8 mouse cellular contexts compared by ENCODE assay signal in genomic region chr13:58126126-58126525, GRCm38 (mm10). TPM values are rescaled to one million over a fixed set of nuclear protein-coding genes. Genes with fewer than 3 reads are reported as not detected.
DNase-seq lines count a peak whose midpoint lies in the region; ATAC-seq and TF ChIP-seq lines count a peak whose summit lies in the region.

No protein-coding gene starts in this region.

- intact Hi-C loops in left cerebral cortex, postnatal 36 days (cut with DNase I), result loop anchor here (5.0 kb wide), 1 partner anchor 91 kb away; the partner anchor contains the start of gene Ubqln1

- TF ChIP-seq POLR2A in MEL (IDR thresholded peaks at IDR 0.05; ENCODE audit: control insufficient read depth in 1 of 2, insufficient read depth in 1 of 2, low read depth in 1 of 2, low read length in 2 of 2, poor library complexity in 1 of 2), result peak in 1 of 2 experiments; percentile 51; a peak in 2 of 4 replicates

- TF ChIP-seq CTCF in MEL (IDR thresholded peaks at IDR 0.05 in 2 of 3, conservative IDR thresholded peaks at IDR 0.05 in 1 of 3; ENCODE audit: control insufficient read depth in 1 of 3, insufficient read depth in 1 of 3, low read depth in 2 of 3, low read length in 3 of 3, poor library complexity in 1 of 3, severe bottlenecking in 1 of 3), result peak; percentile 43 to 82 (median 79)

- 31% methylated on average over 7 of the region's 7 CpGs for WGBS in hindbrain, embryonic 16.5 days
- 28% methylated on average over 7 of the region's 7 CpGs for WGBS in liver, embryonic 12.5 days (ENCODE audit: insufficient replicate concordance)

- peak; percentile 11; the same call in 1 of the 2 replicates for TF ChIP-seq RAD21 in MEL (IDR thresholded peaks at IDR 0.05; ENCODE audit: low read depth, low read length)

- H3K27me3 ChIP-seq in MEL (ENCODE audit: control insufficient read depth in 1 of 2, insufficient read depth in 2 of 2, low read length in 2 of 2), result no peaks in the 10 kb centered on the region
- no peaks in the 10 kb centered on the region for H3K27me3 ChIP-seq in hindbrain, embryonic 16.5 days (replicated peaks; ENCODE audit: control insufficient read depth, insufficient read depth, low read length)
- H3K27me3 ChIP-seq in liver, embryonic 12.5 days (replicated peaks), result no peaks in the 10 kb centered on the region

- peak; percentile 41; the same call in 1 of the 2 replicates for ATAC-seq in erythroblast, adult 5-6 weeks (replicated peaks; ENCODE audit: low FRiP score, poor library complexity, severe bottlenecking)
- ATAC-seq in hindbrain, embryonic 16.5 days, result no peak
- no peak for ATAC-seq in liver, embryonic 12.5 days

- peaks cover 4 to 26% of the 10 kb centered on the region in 2 experiments; a peak in 3 of 4 replicates for H3K36me3 ChIP-seq in MEL (ENCODE audit: control insufficient read depth in 1 of 2, insufficient read depth in 2 of 2, low read length in 2 of 2)
- H3K36me3 ChIP-seq in hindbrain, embryonic 16.5 days (ENCODE audit: control insufficient read depth, insufficient read depth, low read length), result peaks cover 2% of the 10 kb centered on the region; the same call in 1 of the 2 replicates
- H3K36me3 ChIP-seq in liver, embryonic 12.5 days, result peaks cover 26% of the 10 kb centered on the region

- peak overlapping the region; percentile 84 for H3K4me2 ChIP-seq in hindbrain, embryonic 16.5 days (ENCODE audit: low read length)
- peak overlapping the region; percentile 80 for H3K4me2 ChIP-seq in liver, embryonic 12.5 days

- H3K9ac ChIP-seq in MEL (ENCODE audit: control insufficient read depth, low read depth, low read length, poor library complexity, severe bottlenecking), result peak overlapping the region; percentile 99
- H3K9ac ChIP-seq in hindbrain, embryonic 16.5 days (ENCODE audit: low read depth, low read length), result peak overlapping the region; percentile 29; the same call in 1 of the 2 replicates
- peak overlapping the region; percentile 46; the same call in 1 of the 2 replicates for H3K9ac ChIP-seq in liver, embryonic 12.5 days

- TF ChIP-seq EP300 in MEL (IDR thresholded peaks at IDR 0.05; ENCODE audit: low read depth in 1 of 2, low read length in 2 of 2), result 0 out of 4 replicates have a peak, but pooled peaks of 1 of the 2 experiments have one; percentile 10

- H3K4me3 ChIP-seq in MEL (ENCODE audit: control insufficient read depth in 1 of 2, insufficient read depth in 1 of 2, low read depth in 2 of 2, low read length in 2 of 2), result peak overlapping the region; percentile 62 to 74
- H3K4me3 ChIP-seq in hindbrain, embryonic 16.5 days (ENCODE audit: low read length), result peak overlapping the region; percentile 30
- peak overlapping the region; percentile 97 for H3K4me3 ChIP-seq in liver, embryonic 12.5 days

- H3K4me1 ChIP-seq in MEL (ENCODE audit: control insufficient read depth in 1 of 2, insufficient read depth in 2 of 2, low read length in 2 of 2), result peaks cover 3 to 17% of the 10 kb centered on the region in 2 experiments
- peaks cover 20% of the 10 kb centered on the region for H3K4me1 ChIP-seq in hindbrain, embryonic 16.5 days (ENCODE audit: control insufficient read depth, insufficient read depth, low read depth, low read length)
- peaks cover 34% of the 10 kb centered on the region for H3K4me1 ChIP-seq in liver, embryonic 12.5 days

- peak; percentile 63 to 74 for DNase-seq in B cell, adult 2 months
- DNase-seq in MEL (ENCODE audit: low read depth, low spot score), result peak; percentile 90
- peak; percentile 87 for DNase-seq in naive thymus-derived CD4-positive, alpha-beta T cell, adult 2 months (ENCODE audit: low read depth)
- DNase-seq in ovary, postnatal 10 days (ENCODE audit: low spot score), result no peak
- DNase-seq in left cerebral cortex, postnatal 36 days (ENCODE audit: low spot score in 2 of 2), result no peak

- no peaks in the 10 kb centered on the region for H3K9me3 ChIP-seq in MEL (replicated peaks; ENCODE audit: insufficient read depth, low read length)
- H3K9me3 ChIP-seq in hindbrain, embryonic 16.5 days (ENCODE audit: control insufficient read depth, low read length), result no peaks in the 10 kb centered on the region
- H3K9me3 ChIP-seq in liver, embryonic 12.5 days (replicated peaks), result no peaks in the 10 kb centered on the region

- H3K79me2 ChIP-seq in MEL (ENCODE audit: control insufficient read depth, insufficient read depth, low read length, poor library complexity), result peaks cover 32% of the 10 kb centered on the region

- 0 out of 2 replicates have a peak overlapping the region, but pooled peaks have one; percentile 34 for H3K27ac ChIP-seq in MEL (ENCODE audit: control insufficient read depth, low read depth, low read length)
- H3K27ac ChIP-seq in hindbrain, embryonic 16.5 days (ENCODE audit: low read depth, low read length), result no peak overlapping the region
- H3K27ac ChIP-seq in liver, embryonic 12.5 days, result no peak overlapping the region

TF ChIP-seq in MEL, 35 proteins besides CTCF, POLR2A, EP300 and RAD21 (continues in another document):
- TF ChIP-seq GABPA (IDR thresholded peaks at IDR 0.05; ENCODE audit: low read depth, low read length) (no peak), ZNF384 (IDR thresholded peaks at IDR 0.05; ENCODE audit: low read depth, low read length) (peak; percentile 88), MXI1 (IDR thresholded peaks at IDR 0.05; ENCODE audit: low read depth, low read length) (0 out of 2 replicates have a peak, but pooled peaks have one; percentile 42), HCFC1 (IDR thresholded peaks at IDR 0.05; ENCODE audit: low read depth, low read length) (no peak), GATA1 (IDR thresholded peaks at IDR 0.05; ENCODE audit: low read depth, low read length) (no peak), ZMIZ1 (IDR thresholded peaks at IDR 0.05; ENCODE audit: low read depth, low read length) (no peak), MYB (IDR thresholded peaks at IDR 0.05; ENCODE audit: low read depth, low read length) (no peak), SMC3 (IDR thresholded peaks at IDR 0.05; ENCODE audit: low read depth, low read length) (0 out of 2 replicates have a peak, but pooled peaks have one; percentile 16), RCOR1 (IDR thresholded peaks at IDR 0.05; ENCODE audit: low read depth, low read length) (no peak), BHLHE40 (IDR thresholded peaks at IDR 0.05; ENCODE audit: borderline replicate concordance, low read depth, low read length) (no peak), USF2 (IDR thresholded peaks at IDR 0.05; ENCODE audit: borderline replicate concordance in 1 of 2, insufficient read depth in 1 of 2, low read depth in 1 of 2, low read length in 2 of 2) (no peak), MEF2A (IDR thresholded peaks at IDR 0.05; ENCODE audit: extremely low read depth, insufficient replicate concordance, low read depth, low read length, poor library complexity, severe bottlenecking) (no peak), JUND (IDR thresholded peaks at IDR 0.05; ENCODE audit: low read depth, low read length) (no peak), CHD1 (IDR thresholded peaks at IDR 0.05; ENCODE audit: low read depth, low read length) (peak; percentile 6; the same call in 1 of the 2 replicates), MAFK (IDR thresholded peaks at IDR 0.05; ENCODE audit: borderline replicate concordance, low read depth, low read length) (no peak), E2F4 (IDR thresholded peaks at IDR 0.05; ENCODE audit: borderline replicate concordance, low read depth, low read length) (no peak), CHD2 (IDR thresholded peaks at IDR 0.05; ENCODE audit: low read length) (no peak), KAT2A (conservative IDR thresholded peaks at IDR 0.05; ENCODE audit: low read depth, low read length) (no peak), ELF1 (IDR thresholded peaks at IDR 0.05; ENCODE audit: low read depth, low read length) (no peak), UBTF (IDR thresholded peaks at IDR 0.05; ENCODE audit: borderline replicate concordance, insufficient read depth, low read depth, low read length) (no peak), ZKSCAN1 (IDR thresholded peaks at IDR 0.05; ENCODE audit: low read depth, low read length) (no peak), POLR2AphosphoS2 (IDR thresholded peaks at IDR 0.05; ENCODE audit: low read length) (no peak), ETS1 (IDR thresholded peaks at IDR 0.05; ENCODE audit: low read depth, low read length) (0 out of 2 replicates have a peak, but pooled peaks have one; percentile 40)

RNA-seq across cellular contexts. Expression of gene Hnrnpa0, which starts 2.2 kb away (rescaled TPM):
- 163 and 165 TPM in 2 replicates for total RNA-seq in MEL (2012; rRNA removed)
- 100 to 1,000 TPM; 209 to 381 TPM for polyA plus RNA-seq in MEL (2012; ENCODE audit: insufficient read depth in 1 of 2, insufficient read length in 2 of 2, low read depth in 1 of 2, low replicate concordance in 2 of 2, missing spikeins in 1 of 2)
- 29.6 and 35.1 TPM in 2 replicates for total RNA-seq in erythroblast, adult 5-6 weeks (2015; ENCODE audit: low replicate concordance)
- total RNA-seq in erythroblast, adult 5-6 weeks (2017; ENCODE audit: low replicate concordance), result 12.9 and 24.4 TPM in 2 replicates
- 27.7 and 33.3 TPM in 2 replicates for polyA plus RNA-seq in hindbrain, embryonic 16.5 days (2015; fragmentation: Nextera tagmentation; extraction: Ambion mirVana)
- 12.6 and 13.7 TPM in 2 replicates for polyA plus RNA-seq in liver, embryonic 12.5 days (2016; fragmentation: Nextera tagmentation; extraction: Ambion mirVana)
- 100 to 1,000 TPM; 118 to 134 TPM for total RNA-seq in left cerebral cortex, postnatal 36 days (2021)

RNA-seq across cellular contexts. Expression of gene Klhl3, which starts 12.7 kb away (rescaled TPM):
- not detected in 2 replicates for total RNA-seq in MEL (2012; rRNA removed)
- polyA plus RNA-seq in MEL (2012; ENCODE audit: insufficient read depth in 1 of 2, insufficient read length in 2 of 2, low read depth in 1 of 2, low replicate concordance in 2 of 2, missing spikeins in 1 of 2), result under 1 TPM in 1 of 2 experiments, not detected in 1; 0.01 TPM
- total RNA-seq in erythroblast, adult 5-6 weeks (2015; ENCODE audit: low replicate concordance), result 0.21 TPM in 1 of 2 replicates, not detected in the other
- total RNA-seq in erythroblast, adult 5-6 weeks (2017; ENCODE audit: low replicate concordance), result 0.14 TPM in 1 of 2 replicates, not detected in the other
- 13.2 and 13.6 TPM in 2 replicates for polyA plus RNA-seq in hindbrain, embryonic 16.5 days (2015; fragmentation: Nextera tagmentation; extraction: Ambion mirVana)
- polyA plus RNA-seq in liver, embryonic 12.5 days (2016; fragmentation: Nextera tagmentation; extraction: Ambion mirVana), result 1.3 and 1.5 TPM in 2 replicates
- 10 to 100 TPM; 27.8 to 38.4 TPM for total RNA-seq in left cerebral cortex, postnatal 36 days (2021)

RNA-seq across cellular contexts. Expression of gene Idnk, which starts 31.3 kb away (rescaled TPM):
- total RNA-seq in MEL (2012; rRNA removed), result 26.0 and 29.5 TPM in 2 replicates
- polyA plus RNA-seq in MEL (2012; ENCODE audit: insufficient read depth in 1 of 2, insufficient read length in 2 of 2, low read depth in 1 of 2, low replicate concordance in 2 of 2, missing spikeins in 1 of 2), result 10 to 100 TPM in 1 of 2 experiments, not detected in 1; 50.3 TPM
- total RNA-seq in erythroblast, adult 5-6 weeks (2015; ENCODE audit: low replicate concordance), result 9.2 and 15.0 TPM in 2 replicates
- total RNA-seq in erythroblast, adult 5-6 weeks (2017; ENCODE audit: low replicate concordance), result 4.7 and 14.4 TPM in 2 replicates
- 53.5 and 56.3 TPM in 2 replicates for polyA plus RNA-seq in hindbrain, embryonic 16.5 days (2015; fragmentation: Nextera tagmentation; extraction: Ambion mirVana)
- 24.6 and 25.8 TPM in 2 replicates for polyA plus RNA-seq in liver, embryonic 12.5 days (2016; fragmentation: Nextera tagmentation; extraction: Ambion mirVana)
- 10 to 100 TPM; 27.0 to 27.1 TPM for total RNA-seq in left cerebral cortex, postnatal 36 days (2021)

Comparison
In these comparisons a context has a peak if more than half of its experiments do, and no peak if none do; other contexts are left out.
1. DNase-seq: peak in B cell, adult 2 months (2 of 2), MEL (single experiment) and naive thymus-derived CD4-positive, alpha-beta T cell, adult 2 months (single experiment); none in ovary, postnatal 10 days (single experiment) and left cerebral cortex, postnatal 36 days (0 of 2).
2. H3K4me3 ChIP-seq: peak in every context shown above with its lines; median percentile 97 in liver, embryonic 12.5 days; 68 in MEL; 30 in hindbrain, embryonic 16.5 days.
3. H3K9ac ChIP-seq: peak in every context shown above with its lines; median percentile 99 in MEL; 46 in liver, embryonic 12.5 days; 29 in hindbrain, embryonic 16.5 days.
4. RNA of gene Klhl3, which starts 12.7 kb away (total RNA-seq): 27.8 to 38.4 TPM in left cerebral cortex, postnatal 36 days; not detected in MEL and 0.14 to 0.21 TPM in erythroblast, adult 5-6 weeks; every median in the first group is over 10 times any median in the second.